Mouse (Mus musculus): ENCODE measurements around the gene Gm20517. TPM values are rescaled to one million over a fixed set of nuclear protein-coding genes. Genes with fewer than 3 reads are reported as not detected.
A peak's percentile ranks its signal among the peaks of the same experiment; 100 is the strongest.

The Gm20517 gene
- polyA plus RNA-seq, 1 experiment, result 11.9 TPM

DNA sequence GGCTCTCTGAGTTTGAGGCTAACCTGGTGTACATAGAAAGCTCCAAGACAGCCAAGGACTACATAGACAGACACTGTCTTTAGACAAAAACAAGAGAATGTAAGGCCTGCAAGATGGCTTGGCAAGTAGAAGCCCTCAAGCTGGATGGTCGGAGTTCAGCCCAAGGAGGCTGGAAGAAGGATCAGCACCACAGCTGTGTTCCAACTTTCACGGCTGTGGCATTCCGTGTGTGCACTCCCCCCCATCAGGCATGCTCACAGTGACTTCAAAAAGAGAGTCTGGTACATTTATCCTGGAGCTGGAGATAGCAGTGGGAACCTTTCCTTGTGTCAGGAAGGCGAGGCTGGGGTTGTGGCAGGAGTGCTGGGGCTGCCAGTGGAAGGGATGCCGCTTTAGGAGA lies 14.6 kb downstream of the Gm20517 start:
- Histone ChIP-seq H3K4me3 (ENCODE audit: low read depth, low read length) (no peak overlapping the region), H3K27me3 (ENCODE audit: control insufficient read depth, insufficient read depth, low read length, poor library complexity, severe bottlenecking) (no peaks in the 10 kb centered on the region), H3K9ac (ENCODE audit: low read depth, poor library complexity, severe bottlenecking) (no peak overlapping the region), H3K4me1 (ENCODE audit: control insufficient read depth, insufficient read depth, low read length) (no peaks in the 10 kb centered on the region), H3K27ac (ENCODE audit: insufficient read depth, low read length) (no peak overlapping the region), H3K36me3 (ENCODE audit: control insufficient read depth, insufficient read depth, low read length, poor library complexity, severe bottlenecking) (peaks cover 10% of the 10 kb centered on the region), H3K9me3 (replicated peaks; ENCODE audit: control insufficient read depth, insufficient read depth, low read length, poor library complexity, severe bottlenecking) (no peaks in the 10 kb centered on the region)
- TF ChIP-seq POLR2A (IDR thresholded peaks at IDR 0.05; ENCODE audit: insufficient read depth, low read length) (no peak), EP300 (IDR thresholded peaks at IDR 0.05; ENCODE audit: insufficient read depth, low read depth, low read length) (no peak)

DNA sequence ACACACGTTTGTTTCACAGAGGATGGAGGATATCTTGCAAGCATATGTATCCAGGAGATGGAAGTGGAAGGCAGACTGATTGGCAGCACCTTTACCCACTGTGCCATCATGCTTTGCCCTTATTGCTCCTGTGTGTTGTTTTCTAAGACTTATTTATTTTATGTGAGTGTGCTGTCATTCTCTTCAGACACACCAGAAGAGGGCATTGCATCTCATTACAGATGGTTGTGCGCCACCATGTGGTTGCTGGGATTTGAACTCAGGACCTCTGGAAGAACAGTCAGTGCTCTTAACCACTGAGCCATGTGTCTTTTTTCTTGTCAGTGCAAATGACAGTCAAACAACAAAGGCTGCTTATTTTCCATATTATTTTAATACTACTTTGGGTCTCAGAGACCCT lies 16.4 kb downstream of the Gm20517 start:
- Histone ChIP-seq H3K4me3 (ENCODE audit: low read depth, low read length) (no peak overlapping the region), H3K9ac (ENCODE audit: low read depth, poor library complexity, severe bottlenecking) (no peak overlapping the region), H3K4me1 (ENCODE audit: control insufficient read depth, insufficient read depth, low read length) (no peaks in the 10 kb centered on the region), H3K27ac (ENCODE audit: insufficient read depth, low read length) (no peak overlapping the region), H3K36me3 (ENCODE audit: control insufficient read depth, insufficient read depth, low read length, poor library complexity, severe bottlenecking) (peaks cover 3% of the 10 kb centered on the region; the same call in 1 of the 2 replicates), H3K27me3 (ENCODE audit: control insufficient read depth, insufficient read depth, low read length, poor library complexity, severe bottlenecking) (no peaks in the 10 kb centered on the region), H3K9me3 (replicated peaks; ENCODE audit: control insufficient read depth, insufficient read depth, low read length, poor library complexity, severe bottlenecking) (no peaks in the 10 kb centered on the region)
- TF ChIP-seq CTCF (IDR thresholded peaks at IDR 0.05; ENCODE audit: low read depth, low read length), result no peak
- no peak for TF ChIP-seq EP300 (IDR thresholded peaks at IDR 0.05; ENCODE audit: insufficient read depth, low read depth, low read length)
- TF ChIP-seq POLR2A (IDR thresholded peaks at IDR 0.05; ENCODE audit: insufficient read depth, low read length), result no peak

DNA sequence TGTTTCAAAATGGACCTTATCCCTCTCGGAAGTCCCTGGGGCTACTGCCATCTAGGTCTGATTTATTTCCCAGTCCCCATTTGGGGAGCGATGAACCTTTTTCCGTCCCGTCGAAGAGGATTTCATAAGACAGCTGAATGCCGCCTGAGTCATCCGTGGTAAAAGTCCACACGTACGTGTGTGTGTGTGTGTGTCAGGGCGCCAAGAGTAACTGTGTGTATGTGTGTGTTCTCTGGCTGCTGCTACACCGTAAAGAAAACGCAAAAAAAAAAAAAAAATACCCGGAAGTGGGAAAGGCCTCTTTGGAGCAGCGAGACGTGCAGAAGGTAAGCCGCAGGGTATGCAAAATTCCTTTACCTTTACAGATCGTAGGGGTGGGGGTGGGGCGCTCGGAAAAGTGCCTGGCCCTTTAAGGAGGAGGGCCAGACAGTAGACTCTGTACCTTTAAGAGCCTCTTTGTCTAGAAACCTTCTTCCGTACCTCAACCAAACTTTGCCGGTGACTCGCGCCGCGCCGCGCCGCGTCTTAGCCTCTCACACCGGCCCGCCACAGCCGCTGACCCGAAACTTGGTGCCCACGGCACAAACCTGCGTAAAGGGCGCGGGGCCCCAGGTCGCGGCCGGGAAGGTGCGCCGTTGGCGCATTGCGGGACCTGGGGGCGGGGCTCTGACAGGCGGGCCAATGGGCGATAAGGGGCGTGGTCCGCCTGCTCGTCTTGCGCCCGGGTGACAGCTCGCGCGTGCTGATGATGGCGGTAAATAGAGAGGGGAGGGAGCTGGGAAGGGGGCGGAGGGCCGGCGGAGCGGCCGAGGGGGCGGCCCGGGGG lies 17.7 kb downstream of the Gm20517 start:
- no peaks in the 10 kb centered on the region for H3K9me3 ChIP-seq (replicated peaks; ENCODE audit: control insufficient read depth, insufficient read depth, low read length, poor library complexity, severe bottlenecking)
- peak overlapping the region; percentile 87 for H3K4me3 ChIP-seq (ENCODE audit: low read depth, low read length)
- H3K27ac ChIP-seq (ENCODE audit: insufficient read depth, low read length), result peak overlapping the region; percentile 77
- H3K9ac ChIP-seq (ENCODE audit: low read depth, poor library complexity, severe bottlenecking), result peak overlapping the region; percentile 56
- TF ChIP-seq POLR2A (IDR thresholded peaks at IDR 0.05; ENCODE audit: insufficient read depth, low read length) (no peak), CTCF (IDR thresholded peaks at IDR 0.05; ENCODE audit: low read depth, low read length) (no peak), EP300 (IDR thresholded peaks at IDR 0.05; ENCODE audit: insufficient read depth, low read depth, low read length) (no peak)
- no peaks in the 10 kb centered on the region for H3K4me1 ChIP-seq (ENCODE audit: control insufficient read depth, insufficient read depth, low read length)
- H3K36me3 ChIP-seq (ENCODE audit: control insufficient read depth, insufficient read depth, low read length, poor library complexity, severe bottlenecking), result 0 out of 2 replicates have a peak, but pooled peaks cover 2% of the 10 kb centered on the region
- no peaks in the 10 kb centered on the region for H3K27me3 ChIP-seq (ENCODE audit: control insufficient read depth, insufficient read depth, low read length, poor library complexity, severe bottlenecking)

DNA sequence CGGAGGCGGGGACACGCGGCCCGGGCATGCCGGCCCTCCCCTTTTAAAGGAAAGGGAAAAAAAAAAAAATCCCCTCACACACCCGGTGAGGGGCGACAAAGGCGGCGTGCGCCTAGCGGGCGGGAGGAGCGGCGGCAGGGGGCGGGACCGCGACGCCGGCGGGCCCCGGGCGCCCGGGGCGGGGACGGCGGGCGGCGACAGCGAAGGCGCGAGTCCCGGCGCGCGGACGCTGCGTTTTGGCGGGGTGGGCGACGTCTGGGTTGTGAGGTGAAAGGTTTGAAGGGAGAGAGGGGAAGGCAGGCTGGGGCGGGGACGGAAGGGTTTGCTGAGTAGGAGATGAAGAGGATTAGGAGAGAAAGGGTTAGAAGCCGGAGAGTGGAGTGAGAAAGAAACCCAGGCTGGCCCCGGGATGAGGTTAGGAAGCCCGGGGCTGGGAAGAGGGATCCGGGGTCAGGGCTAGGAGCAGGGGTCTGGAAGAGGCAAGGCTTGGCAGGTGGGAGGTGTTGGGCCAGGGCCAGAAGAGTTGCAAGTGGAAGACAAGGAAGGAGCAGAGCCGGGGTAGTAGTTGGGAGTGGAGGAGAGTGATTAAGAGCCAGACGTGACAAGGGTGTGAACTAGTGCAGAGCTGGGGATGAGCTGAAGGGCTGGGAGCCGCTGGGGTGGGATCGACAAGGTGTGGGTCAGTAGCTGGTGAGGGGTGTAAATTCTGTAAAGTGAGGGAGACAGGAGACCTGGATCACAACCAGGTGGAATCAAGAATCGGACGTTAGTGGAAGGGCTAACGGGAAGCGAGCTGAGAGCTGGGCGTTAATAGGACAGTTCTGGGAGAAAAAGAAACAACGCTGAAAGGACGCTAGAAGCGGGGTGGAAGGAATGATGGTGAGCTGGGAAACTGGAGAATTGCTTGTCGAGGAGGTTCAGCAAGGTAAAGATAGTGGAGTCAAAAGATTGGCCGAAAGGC lies 18.6 kb downstream of the Gm20517 start:
- H3K27me3 ChIP-seq (ENCODE audit: control insufficient read depth, insufficient read depth, low read length, poor library complexity, severe bottlenecking), result no peaks in the 10 kb centered on the region
- peak overlapping the region; percentile 56 for H3K9ac ChIP-seq (ENCODE audit: low read depth, poor library complexity, severe bottlenecking)
- H3K4me3 ChIP-seq (ENCODE audit: low read depth, low read length), result peak overlapping the region; percentile 81
- H3K36me3 ChIP-seq (ENCODE audit: control insufficient read depth, insufficient read depth, low read length, poor library complexity, severe bottlenecking), result 0 out of 2 replicates have a peak, but pooled peaks cover 2% of the 10 kb centered on the region
- H3K9me3 ChIP-seq (replicated peaks; ENCODE audit: control insufficient read depth, insufficient read depth, low read length, poor library complexity, severe bottlenecking), result no peaks in the 10 kb centered on the region
- no peaks in the 10 kb centered on the region for H3K4me1 ChIP-seq (ENCODE audit: control insufficient read depth, insufficient read depth, low read length)
- TF ChIP-seq POLR2A (IDR thresholded peaks at IDR 0.05; ENCODE audit: insufficient read depth, low read length), result no peak
- TF ChIP-seq CTCF (IDR thresholded peaks at IDR 0.05; ENCODE audit: low read depth, low read length), result no peak
- no peak for TF ChIP-seq EP300 (IDR thresholded peaks at IDR 0.05; ENCODE audit: insufficient read depth, low read depth, low read length)
- H3K27ac ChIP-seq (ENCODE audit: insufficient read depth, low read length), result peak overlapping the region; percentile 34

DNA sequence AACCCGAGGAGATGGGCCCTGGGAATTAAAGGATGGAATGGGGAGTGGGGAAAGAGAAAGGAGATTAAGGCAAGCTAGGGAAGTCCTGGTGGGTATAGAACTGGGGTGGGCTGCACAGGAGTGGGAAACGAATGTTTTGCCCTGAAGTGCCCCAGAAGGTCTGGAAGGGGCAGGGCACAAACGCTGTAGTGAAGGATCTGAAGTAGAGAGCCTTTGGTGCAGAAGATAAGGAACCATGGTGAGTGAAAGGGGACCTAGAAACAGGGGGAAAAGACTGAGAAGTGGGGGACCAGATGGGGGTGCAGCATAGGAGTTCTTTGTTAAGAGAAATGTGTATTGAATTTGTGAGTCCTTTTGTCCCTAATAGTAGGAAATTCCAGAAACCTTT lies 19.3 kb downstream of the Gm20517 start, which contains the start of gene Usp49:
Gene Usp49 (plus strand): TSS at position 13 of the 388 bp plus-strand sequence.
- Histone ChIP-seq H3K27ac (ENCODE audit: insufficient read depth, low read length) (peak within 1 kb of the TSS; percentile 34), H3K9ac (ENCODE audit: low read depth, poor library complexity, severe bottlenecking) (peak within 1 kb of the TSS; percentile 56), H3K4me3 (ENCODE audit: low read depth, low read length) (peak within 1 kb of the TSS; percentile 81), H3K36me3 (ENCODE audit: control insufficient read depth, insufficient read depth, low read length, poor library complexity, severe bottlenecking) (peaks cover 2% of the 10 kb centered on the region; the same call in 1 of the 2 replicates), H3K4me1 (ENCODE audit: control insufficient read depth, insufficient read depth, low read length) (no peaks in the 10 kb centered on the region), H3K27me3 (ENCODE audit: control insufficient read depth, insufficient read depth, low read length, poor library complexity, severe bottlenecking) (no peaks in the 10 kb centered on the region), H3K9me3 (replicated peaks; ENCODE audit: control insufficient read depth, insufficient read depth, low read length, poor library complexity, severe bottlenecking) (no peaks in the 10 kb centered on the region)
- TF ChIP-seq POLR2A (IDR thresholded peaks at IDR 0.05; ENCODE audit: insufficient read depth, low read length), result no peak
- no peak for TF ChIP-seq EP300 (IDR thresholded peaks at IDR 0.05; ENCODE audit: insufficient read depth, low read depth, low read length)
- TF ChIP-seq CTCF (IDR thresholded peaks at IDR 0.05; ENCODE audit: low read depth, low read length), result no peak
